Mouse (Mus musculus) T-helper 17 cell (primary cell): ENCODE measurements at regions not wholly inside any gene's neighbourhood (a gene's known extent, or its start where the extent isn't known, plus 50 kb on each side); places are given as distances from the start of the nearest gene placed in this dataset.

Experiments used
- in situ Hi-C, 2 experiments: fragments of 300-600 bp; cut with MboI, MseI; formaldehyde crosslinking; loops; 1 replicate in 1 of 2; 2 replicates in 1 of 2; pipeline ENCODE4 v1.15.1; 2025; ENCODE audit warnings: high pct_unique_total_duplicates in 2 of 2

DNA sequence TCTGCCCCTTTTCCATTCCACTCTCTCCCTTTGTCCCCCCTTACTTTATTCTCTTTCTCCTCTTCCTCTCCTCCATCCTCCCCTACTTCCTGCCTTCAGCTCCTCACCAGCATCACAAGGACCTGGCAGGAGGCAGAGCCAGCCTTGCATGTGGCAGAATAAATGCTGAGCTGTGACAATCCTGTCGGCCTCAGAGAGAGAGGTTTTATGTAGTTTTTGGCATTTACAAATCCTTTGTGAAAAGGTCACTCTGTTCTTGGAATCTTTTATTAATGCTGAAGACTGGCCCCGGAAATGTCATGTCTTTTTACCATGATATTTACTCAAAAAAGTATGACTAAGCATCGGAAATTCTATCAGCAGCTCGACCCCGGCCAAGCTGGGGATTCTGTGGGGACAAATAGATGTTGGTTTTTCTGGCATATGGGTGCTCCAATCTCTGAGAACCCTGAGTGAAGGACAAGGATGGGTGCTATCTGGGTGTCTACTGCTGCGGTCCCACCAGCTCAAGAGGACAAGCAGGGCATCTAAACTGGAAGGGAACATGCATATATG, 178.8 kb upstream of the Nlrp1b start:
- in situ Hi-C loops = loop anchor here in 1 of 2 experiments (25.0 kb wide), 2 partner anchors 953 to 1103 kb away; partner anchors contain the start of gene Tekt1

DNA sequence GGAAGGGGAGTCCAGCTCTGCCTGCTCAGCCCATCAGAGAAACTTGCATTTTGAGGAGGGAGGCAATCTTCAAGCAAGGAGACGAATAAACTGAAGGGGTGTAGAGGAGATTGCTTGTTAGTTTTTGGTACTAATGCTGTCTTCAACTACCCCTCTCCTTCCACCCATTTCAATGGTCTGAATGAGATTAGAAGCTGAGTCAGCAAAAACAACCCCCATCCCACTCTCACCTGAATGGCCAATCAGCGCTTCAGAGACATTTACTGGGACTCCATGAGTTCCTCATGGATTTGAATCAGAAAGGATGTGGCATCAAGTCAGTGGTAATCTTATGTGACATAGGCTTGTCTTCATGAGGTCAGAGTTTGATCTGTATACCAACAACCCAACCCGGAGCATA, 180.0 kb upstream of the Nlrp1b start:
- in situ Hi-C loops = loop anchor here in 1 of 2 experiments (25.0 kb wide), 2 partner anchors 952 to 1102 kb away; partner anchors contain the start of gene Tekt1

DNA sequence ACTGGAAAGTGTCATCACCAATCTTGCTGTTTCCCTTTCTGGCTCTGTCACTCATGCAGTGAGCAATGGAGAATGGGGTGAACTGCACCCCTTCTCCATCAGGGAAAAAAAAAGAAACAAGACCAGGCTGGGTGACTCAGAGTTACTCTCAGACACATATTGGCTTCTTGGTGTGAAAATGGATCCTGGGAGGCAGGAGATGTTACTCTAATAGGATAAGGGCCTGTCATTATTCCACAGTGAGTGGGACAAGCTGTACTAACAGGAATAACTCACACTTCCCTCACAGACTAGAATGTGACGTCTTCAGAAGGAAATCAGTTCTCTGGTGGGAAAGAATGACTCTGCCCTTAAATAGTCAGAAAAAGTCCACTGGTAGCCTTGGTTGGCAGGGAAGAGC, 181.4 kb upstream of the Nlrp1b start:
- in situ Hi-C loops = loop anchor here in 1 of 2 experiments (25.0 kb wide), 2 partner anchors 950 to 1100 kb away; partner anchors contain the start of gene Tekt1

DNA sequence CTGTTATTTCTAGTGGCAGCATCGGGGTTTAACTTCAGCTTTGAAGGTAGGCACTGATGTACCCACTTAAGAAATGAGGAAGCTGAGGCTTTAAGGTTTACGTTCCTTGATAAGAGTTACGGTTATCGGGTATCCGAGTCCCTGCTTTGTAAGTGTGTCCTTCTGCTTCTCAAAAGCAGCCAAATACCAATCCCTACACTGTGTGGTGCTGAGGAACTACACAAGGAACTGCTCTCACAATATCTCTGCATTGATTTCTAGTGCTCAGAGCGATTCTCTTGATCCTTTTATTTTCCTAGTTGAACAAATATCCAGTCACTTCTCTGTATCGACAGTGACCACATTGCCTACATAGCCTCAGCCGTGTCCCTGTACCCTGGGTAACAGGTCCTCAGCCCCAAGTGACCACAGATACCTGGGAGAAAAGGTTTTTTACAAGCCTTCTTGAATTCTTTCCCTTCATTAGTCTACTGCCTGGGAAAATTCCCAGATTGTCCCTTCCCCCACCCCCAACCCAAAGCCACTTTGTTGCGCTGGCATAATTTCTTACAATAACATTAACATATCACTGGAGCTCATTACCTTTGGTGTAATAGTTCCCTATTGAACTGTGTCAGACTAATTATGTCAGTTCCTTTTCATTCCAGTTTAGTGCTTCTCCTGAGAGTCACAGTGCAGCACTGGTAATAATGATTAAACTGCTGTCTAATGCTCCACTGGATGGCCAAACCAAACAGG, 184.0 kb upstream of the Nlrp1b start:
- in situ Hi-C loops = loop anchor here in 1 of 2 experiments (25.0 kb wide), 2 partner anchors 948 to 1098 kb away; partner anchors contain the start of gene Tekt1

DNA sequence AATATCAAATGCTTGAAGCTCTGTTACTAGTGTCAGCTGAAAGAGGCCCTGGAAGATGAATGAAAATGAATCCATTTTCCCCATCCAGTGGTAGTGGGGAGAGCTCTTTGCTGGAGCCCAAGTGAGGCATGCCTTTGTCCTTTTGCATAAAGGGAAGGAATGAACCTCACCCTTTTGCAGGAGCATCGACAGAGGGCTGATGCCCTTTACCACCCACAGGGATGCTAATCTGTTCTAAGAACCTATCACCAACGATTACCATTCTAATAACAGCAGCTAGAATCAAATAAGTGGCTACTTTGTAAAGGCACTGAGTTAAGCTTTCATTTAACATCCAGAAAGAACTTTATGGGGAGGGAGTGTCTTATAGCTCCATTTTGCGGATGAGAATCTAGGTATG, 184.9 kb upstream of the Nlrp1b start:
- in situ Hi-C loops = loop anchor here in 1 of 2 experiments (25.0 kb wide), 2 partner anchors 947 to 1097 kb away; partner anchors contain the start of gene Tekt1

DNA sequence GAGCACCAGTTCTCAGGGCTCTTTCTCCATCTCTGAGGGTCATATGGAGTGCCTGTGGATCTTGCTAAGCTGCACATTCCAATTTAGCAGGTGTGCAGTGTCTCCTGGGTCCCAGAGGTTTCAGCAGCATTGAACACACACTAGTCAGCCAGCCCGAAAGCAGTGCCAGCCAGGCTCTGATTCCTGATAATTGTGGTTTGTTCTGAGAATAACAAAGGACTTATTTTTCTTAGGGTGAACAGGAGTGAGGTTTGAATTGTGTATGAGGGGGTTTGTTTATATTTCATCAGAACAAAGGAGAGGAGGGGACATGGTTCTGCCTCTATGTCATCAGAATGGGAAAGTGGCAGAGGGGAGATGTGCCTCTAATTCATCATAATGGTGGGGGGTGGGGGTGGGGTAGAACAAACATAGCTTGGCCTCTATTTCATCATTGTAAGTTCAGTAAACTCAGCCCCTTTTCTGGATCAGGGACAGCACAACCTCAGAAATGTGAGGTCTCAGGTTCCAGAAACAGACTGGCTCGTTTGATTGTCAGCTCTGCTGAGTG, 191.8 kb upstream of the Nlrp1b start:
- in situ Hi-C loops = loop anchor here in 1 of 2 experiments (25.0 kb wide), 2 partner anchors 940 to 1090 kb away; partner anchors contain the start of gene Tekt1

DNA sequence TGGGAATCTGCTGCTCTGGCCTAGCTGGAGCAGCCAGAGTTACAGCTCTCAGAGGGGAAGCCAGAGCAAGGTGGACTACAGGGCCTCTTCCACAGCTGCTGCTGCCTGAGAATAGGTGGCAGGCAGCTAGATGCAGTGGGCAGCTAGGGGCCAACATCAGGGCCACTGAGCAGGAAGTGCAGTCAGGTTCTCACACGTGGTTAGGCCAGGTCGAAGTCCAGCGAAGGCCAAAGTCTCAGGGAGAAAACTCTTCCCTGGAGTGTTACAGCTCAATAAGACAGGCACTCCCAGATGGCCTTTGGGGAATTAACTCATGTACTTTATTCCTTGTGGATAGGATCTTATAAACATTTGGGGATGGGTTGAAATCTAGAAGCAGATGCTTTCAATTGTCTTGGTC, 192.7 kb upstream of the Nlrp1b start:
- in situ Hi-C loops = loop anchor here in 1 of 2 experiments (25.0 kb wide), 2 partner anchors 939 to 1089 kb away; partner anchors contain the start of gene Tekt1

DNA sequence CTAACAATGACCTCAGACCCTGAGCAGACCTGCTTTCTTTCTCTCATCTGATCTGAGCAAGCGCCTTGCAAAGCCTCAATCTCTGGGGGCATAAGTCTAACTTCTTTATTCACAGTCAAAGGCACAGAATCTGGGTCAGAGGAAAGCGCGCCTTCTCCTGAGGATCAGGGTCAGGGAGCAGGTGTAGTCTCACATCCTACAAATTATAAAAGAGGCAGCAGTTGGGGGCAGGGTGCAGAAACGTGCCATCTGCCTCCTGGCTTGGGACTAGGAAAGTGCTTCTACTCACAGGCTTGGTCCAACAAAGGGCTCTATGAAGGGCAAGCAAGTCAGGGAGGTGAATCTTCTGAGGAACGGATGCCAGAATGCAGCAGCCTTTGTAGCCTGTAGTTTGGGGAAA, 194.3 kb upstream of the Nlrp1b start:
- in situ Hi-C loops = loop anchor here in 1 of 2 experiments (25.0 kb wide), 2 partner anchors 937 to 1087 kb away; partner anchors contain the start of gene Tekt1

DNA sequence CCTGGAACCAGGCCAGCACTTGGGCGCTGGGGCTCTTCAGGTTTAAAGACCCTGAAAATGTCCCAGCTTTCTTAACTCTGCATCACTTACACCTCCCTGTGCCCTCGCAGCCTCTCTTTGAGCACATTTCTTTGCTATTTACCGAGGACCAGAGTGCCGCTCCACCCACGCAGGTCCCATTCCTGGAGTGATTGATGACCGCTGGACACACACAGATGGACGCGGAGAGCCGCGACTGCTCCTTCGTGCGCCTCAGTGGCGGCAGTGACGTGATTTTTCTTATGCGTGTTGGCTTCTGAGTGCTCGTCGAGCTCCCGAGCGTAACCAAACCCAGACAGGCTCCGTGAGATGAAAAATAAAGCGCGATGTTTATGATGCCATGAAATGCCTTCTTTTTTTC, 199.2 kb upstream of the Nlrp1b start:
- in situ Hi-C loops = no loop called here

DNA sequence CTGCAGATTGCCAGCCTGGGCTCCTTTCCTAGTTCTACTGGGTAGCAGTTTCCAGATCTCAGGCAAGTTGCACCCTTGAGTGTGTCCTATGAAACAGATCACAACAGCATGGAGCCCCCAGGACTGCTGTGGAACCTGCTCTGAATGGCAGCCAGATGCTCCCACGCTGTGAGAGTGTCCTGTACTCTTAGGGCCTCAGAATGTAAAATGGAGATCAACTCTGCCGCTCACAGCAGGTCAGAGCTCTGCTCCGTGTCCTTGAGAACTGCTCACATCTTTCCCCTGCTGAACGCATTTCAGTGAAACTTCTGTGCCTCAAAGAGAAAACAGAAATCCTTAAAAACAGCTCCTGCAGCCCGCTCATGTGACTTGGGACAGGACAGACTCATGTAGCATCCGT, 203.7 kb upstream of the Nlrp1b start:
- in situ Hi-C loops = no loop called here

DNA sequence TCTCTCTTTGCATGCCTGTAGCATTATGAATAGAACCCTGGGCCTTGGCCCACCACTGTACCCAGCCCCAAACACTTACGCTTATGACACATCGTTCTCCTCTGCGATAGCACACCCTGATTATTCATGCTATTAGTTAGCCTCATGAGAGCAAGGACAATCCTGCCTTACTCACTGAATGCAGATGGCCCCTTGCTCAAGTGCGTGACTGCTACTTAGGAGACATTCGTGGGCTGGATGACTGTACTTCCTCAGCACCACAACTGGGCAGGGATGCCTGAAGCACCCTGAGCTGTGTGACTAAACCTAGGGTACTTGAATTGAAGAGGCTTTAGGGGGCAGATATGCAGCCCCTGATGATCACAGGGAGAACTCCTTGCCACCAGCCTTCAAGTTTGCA, 204.4 kb upstream of the Nlrp1b start:
- in situ Hi-C loops = no loop called here

DNA sequence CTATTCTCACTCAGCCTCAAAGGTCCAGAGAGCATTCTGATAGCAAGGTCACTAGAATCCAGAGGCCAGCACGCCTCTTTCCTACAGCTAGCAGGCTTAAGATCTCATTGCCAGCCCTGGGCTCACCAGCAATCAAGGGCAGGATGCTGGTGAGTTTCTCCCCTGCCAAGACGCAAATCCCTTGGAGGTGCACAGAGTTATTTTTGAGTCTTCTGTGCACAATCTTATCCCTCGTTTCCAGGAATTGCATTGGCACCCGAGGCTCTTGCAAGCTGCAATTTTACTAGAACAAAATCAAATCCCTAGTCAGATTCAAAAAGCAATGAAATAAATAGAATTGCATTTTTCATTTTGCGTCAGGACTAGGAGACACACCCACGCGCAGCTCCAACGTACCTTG, 205.2 kb upstream of the Nlrp1b start:
- in situ Hi-C loops = no loop called here

DNA sequence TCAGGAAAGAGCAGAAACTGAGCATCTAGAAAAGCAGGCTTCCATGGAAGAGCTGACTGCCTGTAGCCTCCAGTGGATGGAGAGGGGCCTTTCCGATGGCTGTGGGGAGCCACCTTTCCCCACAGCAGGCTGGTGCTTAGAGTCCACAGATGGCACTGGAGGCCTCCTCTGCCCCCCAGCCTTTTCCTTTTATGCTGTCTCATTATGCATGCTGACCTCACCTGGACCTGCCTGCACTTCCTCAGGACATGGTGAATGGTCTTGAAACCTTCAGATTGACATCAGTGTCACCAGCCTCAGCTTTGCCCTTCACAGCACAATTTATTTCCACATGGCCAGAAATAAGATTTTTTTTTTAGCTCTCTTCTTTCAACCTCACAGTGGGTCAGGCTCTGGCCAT, 205.8 kb upstream of the Nlrp1b start:
- in situ Hi-C loops = no loop called here

DNA sequence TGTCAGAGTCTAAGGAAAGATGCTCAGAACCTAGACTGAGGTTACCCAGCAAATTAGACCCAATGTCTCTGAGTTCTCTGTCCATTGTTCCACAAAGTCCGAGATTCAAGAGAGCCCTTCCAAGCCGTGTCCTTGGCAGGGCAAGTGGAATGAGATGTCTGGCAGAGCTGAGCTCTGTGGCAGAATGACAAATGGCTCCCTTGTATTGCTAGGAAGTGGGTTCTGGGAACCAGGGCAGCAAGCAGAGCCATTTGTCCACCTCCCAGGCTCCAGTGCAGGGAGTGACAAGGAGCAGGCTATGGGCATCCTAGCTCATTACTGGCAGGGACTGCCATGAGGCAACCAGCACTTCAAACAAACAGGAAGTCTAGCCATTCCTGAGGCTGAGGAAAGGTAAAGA, 206.3 kb upstream of the Nlrp1b start:
- in situ Hi-C loops = no loop called here

DNA sequence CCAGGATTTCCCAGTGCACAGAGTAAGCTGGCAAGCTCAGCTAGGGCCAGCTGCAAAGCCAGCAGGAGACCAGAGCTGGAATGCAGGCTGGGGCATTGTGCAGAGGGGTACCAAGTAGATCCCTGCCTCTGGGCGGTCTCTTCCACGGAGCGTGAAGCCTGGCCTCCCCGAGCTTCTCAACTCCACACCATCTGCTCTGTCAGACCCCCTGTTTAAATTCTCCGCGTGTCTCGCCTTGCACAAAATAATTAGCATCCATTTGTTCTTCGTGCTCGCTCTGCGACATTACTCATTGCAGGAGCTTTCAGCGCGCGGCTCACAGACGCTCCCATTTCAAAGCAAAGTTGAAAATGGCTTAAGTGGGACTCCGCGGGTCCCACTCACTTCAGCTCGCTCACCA, 209.3 kb upstream of the Nlrp1b start:
- in situ Hi-C loops = no loop called here

DNA sequence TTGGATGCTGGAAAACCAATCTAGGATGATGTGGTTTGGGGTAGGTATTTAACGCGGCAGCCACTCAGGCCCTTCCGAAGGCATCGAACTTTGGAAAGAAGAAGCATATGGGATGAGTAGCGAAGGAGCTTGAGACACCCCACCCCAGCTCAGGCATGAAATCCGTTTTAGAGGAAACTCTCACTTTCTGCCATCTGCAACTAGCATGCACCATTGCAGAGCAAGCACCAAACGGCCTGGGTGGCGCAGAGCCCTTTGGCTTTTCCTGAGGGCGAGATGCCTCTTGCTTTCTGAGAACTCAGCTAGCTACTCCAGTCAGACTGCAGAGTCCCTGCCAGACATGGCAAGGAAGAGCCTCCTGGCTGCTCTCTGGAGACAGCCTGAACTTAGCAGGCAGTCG, 209.9 kb upstream of the Nlrp1b start:
- in situ Hi-C loops = no loop called here

DNA sequence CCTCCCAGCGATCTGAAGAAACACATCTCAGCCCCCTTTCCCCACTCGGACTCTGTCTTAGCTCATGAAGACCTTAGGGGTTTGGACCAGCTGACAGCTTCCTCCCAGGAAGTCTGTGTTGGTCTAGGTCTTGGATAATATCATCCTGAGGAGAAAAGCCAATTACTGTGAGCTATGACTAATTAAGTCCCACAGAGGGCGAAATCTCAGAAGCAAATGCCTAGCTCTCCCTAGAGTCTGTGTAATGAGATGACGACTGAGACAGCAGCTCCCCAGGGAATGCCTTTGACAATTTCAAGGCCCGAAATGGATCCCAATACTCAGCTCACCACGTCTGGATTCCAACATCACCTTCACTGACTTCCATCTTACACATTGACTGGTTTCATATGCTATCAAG, 213.5 kb upstream of the Nlrp1b start:
- in situ Hi-C loops = no loop called here

DNA sequence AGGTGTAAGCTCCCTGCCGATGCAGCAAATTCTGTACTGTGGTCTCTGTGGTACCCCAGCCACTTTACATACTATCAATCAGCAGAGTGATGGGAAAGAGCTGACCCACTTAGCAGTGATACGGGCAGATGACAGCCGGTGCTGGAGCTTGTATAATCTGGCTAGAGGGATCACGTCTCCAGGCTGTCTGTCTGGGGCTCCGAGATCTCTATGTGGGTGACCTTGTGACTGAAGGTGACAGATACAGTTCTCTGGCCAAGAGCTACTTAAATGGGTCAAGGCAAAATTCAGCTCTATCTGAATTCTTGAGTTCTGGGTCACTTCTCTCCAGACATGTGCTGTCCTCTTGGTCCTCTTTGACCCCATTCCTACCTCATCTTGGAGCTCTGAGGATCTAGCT, 216.1 kb upstream of the Nlrp1b start:
- in situ Hi-C loops = no loop called here

DNA sequence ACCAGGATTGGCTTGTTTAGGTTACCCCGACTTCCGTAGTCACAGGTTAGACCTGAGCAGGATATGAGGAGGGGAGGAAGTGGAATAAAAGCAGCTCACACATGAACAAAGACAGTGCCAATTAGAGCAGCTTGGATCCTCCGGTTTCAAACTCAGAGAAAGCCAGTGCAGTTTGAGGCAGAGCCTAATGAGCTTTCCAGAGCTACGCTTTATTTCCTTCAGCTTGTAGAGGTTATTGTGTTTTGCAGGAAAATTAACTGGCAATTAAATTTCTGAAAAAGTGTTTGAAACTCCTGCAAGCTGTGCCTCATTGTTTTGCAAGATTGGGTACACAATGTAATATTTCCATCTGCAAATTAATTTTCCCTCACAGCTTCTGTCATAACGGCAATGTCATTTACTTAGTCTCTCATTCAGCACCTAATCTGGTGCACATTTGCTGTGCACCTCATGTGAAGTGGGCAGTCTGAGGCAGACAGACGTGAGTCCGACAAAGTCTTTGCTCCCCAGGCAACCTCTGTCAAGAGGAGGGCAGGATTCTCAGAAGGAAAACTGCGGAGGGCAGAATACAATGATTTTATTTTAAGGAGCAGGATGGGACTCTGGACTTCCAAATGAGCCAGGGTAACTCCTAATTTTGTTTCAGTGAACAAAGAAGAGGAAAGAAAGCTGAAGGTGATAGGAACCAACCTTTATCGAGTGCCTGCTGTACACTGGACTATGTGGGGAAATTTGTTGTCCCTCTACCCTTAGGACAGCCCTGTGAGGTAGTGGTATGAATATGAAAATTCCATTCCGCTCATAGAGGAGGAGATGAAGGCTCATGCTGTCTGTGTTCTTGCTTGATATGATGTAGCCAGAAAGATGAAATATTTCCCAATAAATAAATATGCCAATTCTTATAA, 217.6 kb upstream of the Nlrp1b start:
- in situ Hi-C loops = no loop called here

DNA sequence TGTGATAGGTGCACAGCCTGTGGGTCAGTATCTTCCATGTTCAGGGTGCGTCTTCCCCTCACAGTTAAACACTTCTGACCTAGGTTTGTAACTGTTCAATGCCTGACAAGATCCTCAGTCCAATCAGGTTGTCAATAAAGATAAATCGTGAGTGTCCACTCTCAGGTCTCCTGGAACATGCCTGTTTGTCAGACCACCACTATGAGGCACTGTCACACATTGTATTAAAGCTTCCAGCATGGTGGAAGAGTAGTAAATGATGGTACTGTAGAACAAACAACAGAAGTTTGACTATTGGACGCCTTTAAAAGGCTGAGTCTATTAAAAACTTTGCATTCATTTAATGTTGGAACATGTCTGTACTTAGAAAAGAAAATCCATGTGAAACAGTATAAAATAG, 249.6 kb upstream of the Nlrp1b start:
- in situ Hi-C loops = no loop called here

DNA sequence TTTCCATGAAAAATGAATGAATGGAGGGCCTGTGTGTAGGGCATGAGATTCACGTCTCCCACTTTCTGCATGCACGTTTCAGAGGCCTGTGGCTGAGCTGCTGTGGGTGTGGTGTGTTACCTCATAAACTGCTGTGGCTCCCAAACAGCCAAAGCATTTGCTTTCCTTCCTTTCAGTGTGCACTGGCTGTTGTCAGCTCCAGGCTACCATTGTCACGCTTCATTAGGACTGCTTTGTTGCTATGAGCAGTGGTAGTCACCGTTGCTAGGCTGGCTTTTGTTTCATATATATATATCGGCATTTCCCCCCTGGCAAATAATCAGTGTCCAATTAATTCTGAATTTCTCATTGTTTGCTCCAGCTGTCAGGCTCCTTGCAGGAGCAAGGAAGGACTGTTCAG, 251.9 kb upstream of the Wscd1 start:
- in situ Hi-C loops = no loop called here

DNA sequence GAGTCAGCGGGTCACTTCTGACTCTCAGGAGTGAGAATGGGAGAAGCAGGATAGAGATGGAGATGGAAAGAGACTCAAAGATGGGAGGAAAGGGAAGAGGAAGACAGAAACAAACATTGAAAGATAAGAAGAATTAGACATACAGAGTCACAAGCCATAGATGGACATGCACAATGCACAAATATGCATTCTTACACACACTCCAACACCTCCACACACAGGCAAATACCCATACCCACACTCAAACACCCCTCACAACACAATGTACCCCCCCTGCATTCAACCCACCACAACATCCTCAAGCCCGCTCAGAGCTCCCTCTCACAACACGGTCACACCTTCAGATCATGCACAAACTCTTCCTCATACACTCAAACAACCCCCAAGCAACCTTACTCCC, 251.4 kb upstream of the Wscd1 start:
- in situ Hi-C loops = no loop called here
